Mouse (Mus musculus) stomach, embryonic 16.5 days (tissue): Measurements from ENCODE around the gene Hexim2. TPM values are rescaled to one million over a fixed set of nuclear protein-coding genes. Genes with fewer than 3 reads are reported as not detected.

Experiments used
- ATAC-seq: fragments of 200-750 bp; cut with Nextera tagmentation; 2 replicates; pipeline ENCODE4 v1.8.0; 2017; ENCODE audit warnings: moderate number of reproducible peaks, moderate TSS enrichment; ENCODE audit not compliant: insufficient read depth, low FRiP score
- H3K27ac ChIP-seq: fragments of 300-500 bp; sonication (generic); 2 replicates; pipeline ENCODE4 v1.5.1; 2014; ENCODE audit warnings: low read length
- H3K27me3 ChIP-seq: fragments of 300-500 bp; sonication (generic); 2 replicates; pipeline ENCODE4 v1.6.1; 2014; ENCODE audit warnings: low read length, control low read depth, mixed read lengths; ENCODE audit not compliant: control insufficient read depth, insufficient read depth
- H3K36me3 ChIP-seq: fragments of 300-500 bp; sonication (generic); 2 replicates; pipeline ENCODE4 v1.6.1; 2014; ENCODE audit warnings: low read length; ENCODE audit not compliant: control insufficient read depth, insufficient read depth
- H3K4me1 ChIP-seq: fragments of 300-500 bp; sonication (generic); 2 replicates; pipeline ENCODE4 v1.6.1; 2014; ENCODE audit warnings: low read length, control low read depth, mixed read lengths; ENCODE audit not compliant: control insufficient read depth, insufficient read depth
- H3K4me2 ChIP-seq: fragments of 300-500 bp; sonication (generic); 2 replicates; pipeline ENCODE4 v1.6.1; 2014; ENCODE audit warnings: low read depth, low read length, mixed read lengths
- H3K4me3 ChIP-seq: fragments of 300-500 bp; sonication (generic); replicated peaks from 2 replicates; pipeline ENCODE4 v1.5.1; 2014; ENCODE audit warnings: mild to moderate bottlenecking, low read length
- H3K9ac ChIP-seq: fragments of 300-500 bp; sonication (generic); 2 replicates; pipeline ENCODE4 v1.6.1; 2014; ENCODE audit warnings: low read length
- H3K9me3 ChIP-seq: fragments of 300-500 bp; sonication (generic); replicated peaks from 2 replicates; pipeline ENCODE4 v1.6.1; 2016; ENCODE audit warnings: low read length, control low read depth; ENCODE audit not compliant: control insufficient read depth
- WGBS: fragments of 180-500 bp; shearing (Covaris S2); extraction: QIAGEN DNeasy Blood & Tissue Kit; methylation state at CpG from one replicate; pipeline ENCODE4 v1.1.7; 2014; 5-methylcytosine and 5-hydroxymethylcytosine counted together
- polyA plus RNA-seq: library from polyadenylated mRNA; unstranded; fragments of >200 nt; fragmentation: Nextera tagmentation; extraction: Ambion mirVana; gene quantifications from 2 replicates; pipeline ENCODE4 v1.2.1, GENCODE M21; 2015

Hexim2 gene
- polyA plus RNA-seq, 1 experiment from 2014 or later: 6.3 TPM

- Histone ChIP-seq H3K27ac (no peak overlapping the region), H3K36me3 (no peaks in the 10 kb centered on the region; the same call in 1 of the 2 replicates), H3K9me3 (no peaks in the 10 kb centered on the region), H3K4me3 (no peak overlapping the region), H3K4me1 (peaks cover 24% of the 10 kb centered on the region), H3K4me2 (no peak overlapping the region), H3K9ac (no peak overlapping the region), H3K27me3 (peaks cover 4% of the 10 kb centered on the region; the same call in 1 of the 2 replicates)
- no peak for ATAC-seq
- WGBS: 85% methylated on average over 6 of the region's 6 CpGs
These were observed 26.4 kb upstream of the Hexim2 start for GRCm38 (mm10) chr11:103105810-103106209.

DNA sequence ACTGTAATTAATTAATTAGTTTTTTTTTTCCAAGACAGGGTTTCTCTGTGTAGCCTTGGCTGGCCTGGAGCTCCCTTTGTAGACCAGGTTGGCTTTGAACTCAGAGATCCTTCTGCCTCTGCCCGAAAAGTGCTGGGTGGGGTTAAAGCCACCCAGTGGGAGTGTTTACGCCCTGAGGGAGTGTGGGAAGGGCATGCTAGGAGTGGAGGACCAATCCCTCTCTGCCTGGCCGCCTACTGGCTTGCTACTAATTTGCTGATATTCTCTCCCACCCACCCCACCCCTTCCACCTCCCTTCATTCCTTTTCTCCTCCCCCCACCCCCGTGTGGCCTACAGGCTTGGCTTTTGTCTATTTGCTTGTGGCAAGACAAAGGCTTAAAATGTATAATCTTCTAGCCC, 25.8 kb upstream of the Hexim2 start:
- H3K4me1 ChIP-seq: peaks cover 29% of the 10 kb centered on the region
- H3K27ac ChIP-seq: no peak overlapping the region
- H3K4me3 ChIP-seq: no peak overlapping the region
- no peak overlapping the region for H3K4me2 ChIP-seq
- H3K27me3 ChIP-seq: no peaks in the 10 kb centered on the region
- 61% methylated on average over 4 of the region's 4 CpGs for WGBS
- H3K36me3 ChIP-seq: no peaks in the 10 kb centered on the region; the same call in 1 of the 2 replicates
- ATAC-seq: no peak
- H3K9me3 ChIP-seq: no peaks in the 10 kb centered on the region
- H3K9ac ChIP-seq: no peak overlapping the region

DNA sequence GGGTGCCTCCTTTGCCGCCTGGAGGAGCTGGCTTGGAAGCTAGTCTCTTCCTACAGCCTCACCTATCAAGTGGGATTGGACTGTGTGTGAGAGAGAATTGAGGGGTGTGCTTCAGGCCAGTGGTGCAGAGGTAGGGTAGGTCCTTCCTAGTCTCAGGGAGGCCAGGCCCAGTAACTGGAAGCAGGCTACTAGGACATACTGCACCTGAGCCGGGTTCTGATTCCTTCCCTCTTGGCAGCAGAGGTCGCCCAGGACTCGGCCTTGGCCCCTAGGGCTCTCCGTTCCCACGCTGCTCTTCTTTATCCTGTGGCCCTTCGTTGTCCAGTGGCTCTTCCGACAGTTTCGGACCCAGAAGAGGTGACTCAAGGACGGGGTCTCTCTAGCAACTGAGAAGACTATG, 20.9 kb upstream of the Hexim2 start:
- peak overlapping the region; percentile 70 for H3K4me2 ChIP-seq
- peak overlapping the region; percentile 73 for H3K9ac ChIP-seq
- no peaks in the 10 kb centered on the region for H3K9me3 ChIP-seq
- H3K4me1 ChIP-seq: peaks cover 33% of the 10 kb centered on the region
- H3K36me3 ChIP-seq: no peaks in the 10 kb centered on the region
- no peak for ATAC-seq
- H3K27me3 ChIP-seq: no peaks in the 10 kb centered on the region
- peak overlapping the region; percentile 39 for H3K4me3 ChIP-seq
- peak overlapping the region; percentile 93; the same call in 1 of the 2 replicates for H3K27ac ChIP-seq
- 28% methylated on average over 10 of the region's 10 CpGs for WGBS

- peak; percentile 9; the same call in 1 of the 2 replicates for ATAC-seq
- WGBS: 2% methylated on average over 28 of the region's 28 CpGs
These were observed 20.2 kb upstream of the Hexim2 start for GRCm38 (mm10) chr11:103111881-103112551.

GRCm38 (mm10) chr11:103112552-103112912, 19.7 kb upstream of the Hexim2 start:
- Histone ChIP-seq H3K9me3 (no peaks in the 10 kb centered on the region), H3K27ac (peak overlapping the region; percentile 93), H3K27me3 (no peaks in the 10 kb centered on the region), H3K4me3 (peak overlapping the region; percentile 39), H3K9ac (peak overlapping the region; percentile 73), H3K4me1 (peaks cover 33% of the 10 kb centered on the region), H3K36me3 (no peaks in the 10 kb centered on the region), H3K4me2 (peak overlapping the region; percentile 70)
- WGBS: 31% methylated on average over 9 of the region's 9 CpGs
- ATAC-seq: no peak

More at GRCm38 (mm10) chr11:103111881-103112551, 20.2 kb upstream of the Hexim2 start:
- peak overlapping the region; percentile 39 for H3K4me3 ChIP-seq
- H3K27ac ChIP-seq: peak overlapping the region; percentile 93
- no peaks in the 10 kb centered on the region for H3K36me3 ChIP-seq
- H3K4me1 ChIP-seq: peaks cover 33% of the 10 kb centered on the region
- H3K9ac ChIP-seq: peak overlapping the region; percentile 73
- no peaks in the 10 kb centered on the region for H3K9me3 ChIP-seq
- H3K4me2 ChIP-seq: peak overlapping the region; percentile 70
- no peaks in the 10 kb centered on the region for H3K27me3 ChIP-seq

DNA sequence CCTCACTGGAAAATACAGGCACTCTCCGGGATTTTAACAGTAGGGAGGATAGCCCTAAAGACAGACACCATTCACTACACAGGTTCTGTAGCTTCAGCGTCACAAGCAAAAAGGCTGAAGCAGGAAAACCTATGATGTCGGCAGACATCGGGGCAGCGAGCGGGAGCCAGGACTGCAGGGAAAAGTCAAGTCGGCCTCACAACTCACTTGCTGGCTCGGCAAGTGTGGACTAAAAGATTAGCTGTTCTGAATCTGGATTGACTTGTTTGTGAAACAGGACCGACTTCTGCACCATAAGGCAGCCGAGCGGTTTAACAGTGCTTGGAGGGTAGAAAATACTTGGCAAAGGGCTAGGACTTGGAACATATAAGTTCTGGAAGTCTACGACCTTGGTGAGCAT, 19.2 kb upstream of the Hexim2 start:
- H3K27ac ChIP-seq: peak overlapping the region; percentile 93
- H3K9ac ChIP-seq: peak overlapping the region; percentile 73
- no peaks in the 10 kb centered on the region for H3K27me3 ChIP-seq
- ATAC-seq: no peak
- H3K4me3 ChIP-seq: no peak overlapping the region
- no peaks in the 10 kb centered on the region for H3K36me3 ChIP-seq
- WGBS: 45% methylated on average over 12 of the region's 12 CpGs
- peaks cover 33% of the 10 kb centered on the region for H3K4me1 ChIP-seq
- no peaks in the 10 kb centered on the region for H3K9me3 ChIP-seq
- H3K4me2 ChIP-seq: peak overlapping the region; percentile 70

DNA sequence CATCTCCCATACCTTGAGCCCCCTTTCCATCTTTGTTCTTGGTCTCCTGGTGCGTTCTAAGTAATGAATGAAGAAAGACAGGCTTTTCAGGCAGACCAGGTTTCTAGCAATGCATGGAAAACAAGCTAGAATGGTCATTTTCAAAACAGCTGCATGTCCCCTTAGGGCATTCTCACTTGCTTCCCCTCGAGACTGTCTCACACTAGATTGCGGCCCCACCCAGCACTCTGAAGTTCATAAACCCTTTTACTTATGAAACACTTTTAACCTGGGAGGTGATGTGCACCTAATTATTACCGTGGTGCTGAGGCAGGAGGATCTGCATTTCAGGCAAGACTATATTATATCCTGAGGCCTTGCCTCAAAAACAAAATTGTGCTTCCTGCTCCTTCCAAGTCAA, 18.5 kb upstream of the Hexim2 start:
- Histone ChIP-seq H3K27me3 (no peaks in the 10 kb centered on the region), H3K36me3 (no peaks in the 10 kb centered on the region), H3K27ac (peak overlapping the region; percentile 93; the same call in 1 of the 2 replicates), H3K4me1 (peaks cover 37% of the 10 kb centered on the region), H3K9me3 (no peaks in the 10 kb centered on the region), H3K9ac (no peak overlapping the region), H3K4me3 (no peak overlapping the region), H3K4me2 (no peak overlapping the region)
- WGBS: 75% methylated on average over 4 of the region's 4 CpGs
- ATAC-seq: no peak

- Histone ChIP-seq H3K4me1 (peaks cover 40% of the 10 kb centered on the region), H3K36me3 (no peaks in the 10 kb centered on the region), H3K27me3 (no peaks in the 10 kb centered on the region), H3K9ac (peak overlapping the region; percentile 89), H3K9me3 (no peaks in the 10 kb centered on the region), H3K27ac (peak overlapping the region; percentile 88), H3K4me3 (peak overlapping the region; percentile 60), H3K4me2 (peak overlapping the region; percentile 81)
- WGBS: 86% methylated on average over 11 of the region's 11 CpGs
- no peak for ATAC-seq
These were observed 17.8 kb upstream of the Hexim2 start for GRCm38 (mm10) chr11:103114270-103114943.
